Mouse (Mus musculus) right cerebral cortex, postnatal 4 days (tissue): Measurements from ENCODE around the gene Eci1.
A peak's percentile ranks its signal among the peaks of the same experiment; 100 is the strongest.
"Not testable (repeated sequence)": the region's sequence is repeated elsewhere in the genome, so short reads cannot be mapped to it uniquely, and the experiment has no call there.

Experiments
- DNase-seq: peaks from one replicate; pipeline ENCODE4 v3.0.0-alpha.2; 2022

The Eci1 gene

GRCm38 (mm10) chr17:24441148-24441547, 14.7 kb downstream of the Eci1 start:
- DNase-seq: no peak

GRCm38 (mm10) chr17:24442107-24442506, 15.7 kb downstream of the Eci1 start:
- DNase-seq: no peak

- no peak for DNase-seq
These were observed 16.3 kb downstream of the Eci1 start, which contains the start of gene Dnase1l2 for GRCm38 (mm10) chr17:24442632-24443155. Gene Dnase1l2 (minus strand): TSS chr17:24443105.

GRCm38 (mm10) chr17:24443409-24443808, 17.0 kb downstream of the Eci1 start:
- no peak for DNase-seq

- no peak for DNase-seq
These were observed 20.1 kb downstream of the Eci1 start for GRCm38 (mm10) chr17:24446590-24446989.

- DNase-seq: no peak
These were observed 23.1 kb downstream of the Eci1 start for GRCm38 (mm10) chr17:24449507-24449906.

- DNase-seq: no peak
These were observed 24.8 kb downstream of the Eci1 start for GRCm38 (mm10) chr17:24451220-24451619.

- DNase-seq: no peak
These were observed 26.9 kb downstream of the Eci1 start for GRCm38 (mm10) chr17:24453372-24453771.

- DNase-seq: no peak
These were observed 27.8 kb downstream of the Eci1 start for GRCm38 (mm10) chr17:24454218-24454755.

- peak; percentile 95 for DNase-seq
These were observed 28.5 kb downstream of the Eci1 start for GRCm38 (mm10) chr17:24454756-24455522.

GRCm38 (mm10) chr17:24455523-24456206, 29.2 kb downstream of the Eci1 start:
- DNase-seq: not testable (repeated sequence)

GRCm38 (mm10) chr17:24461580-24461979, 35.1 kb downstream of the Eci1 start:
- no peak for DNase-seq

- DNase-seq: no peak
These were observed 36.5 kb downstream of the Eci1 start for GRCm38 (mm10) chr17:24462932-24463331.

- no peak for DNase-seq
These were observed 37.1 kb downstream of the Eci1 start for GRCm38 (mm10) chr17:24463374-24464133.

GRCm38 (mm10) chr17:24468636-24469246, 42.3 kb downstream of the Eci1 start:
- DNase-seq: no peak

GRCm38 (mm10) chr17:24469336-24469909, 43.0 kb downstream of the Eci1 start:
- DNase-seq: no peak

GRCm38 (mm10) chr17:24469910-24470602, 43.6 kb downstream of the Eci1 start, which contains the start of the genes E4f1 and Pgp:
Gene E4f1 (minus strand): TSS chr17:24470313.
Gene Pgp (plus strand): TSS chr17:24470392.
- DNase-seq: peak; percentile 100

GRCm38 (mm10) chr17:24470701-24471527, 44.5 kb downstream of the Eci1 start:
- peak; percentile 34 for DNase-seq

GRCm38 (mm10) chr17:24472512-24472911, 46.1 kb downstream of the Eci1 start:
- DNase-seq: no peak

GRCm38 (mm10) chr17:24473612-24474275, 47.3 kb downstream of the Eci1 start, which contains the start of gene Bricd5:
Gene Bricd5 (plus strand): TSS chr17:24473884.
- DNase-seq: no peak
